Mouse (Mus musculus) brain, embryonic 14.5 days (tissue): ENCODE measurements at regions not wholly inside any gene's neighbourhood (a gene's known extent, or its start where the extent isn't known, plus 50 kb on each side); places are given as distances from the start of the nearest gene placed in this dataset.

Source experiments
- CTCF ChIP-seq: fragments of 200-500 bp; IDR thresholded peaks from 2 replicates; pipeline ENCODE4 v1.5.1; 2012; ENCODE audit warnings: inconsistent platforms, mild to moderate bottlenecking, moderate library complexity, borderline replicate concordance; ENCODE audit not compliant: insufficient read depth, insufficient read length; ENCODE audit errors: extremely low read depth
- POLR2A ChIP-seq: fragments of 200-500 bp; IDR thresholded peaks from 2 replicates; pipeline ENCODE4 v1.6.1; 2012; ENCODE audit warnings: mild to moderate bottlenecking, inconsistent platforms, borderline replicate concordance; ENCODE audit not compliant: poor library complexity, insufficient read depth, insufficient read length, severe bottlenecking; ENCODE audit errors: extremely low read depth

- no peak for TF ChIP-seq CTCF
- no peak for TF ChIP-seq POLR2A
Measured at GRCm38 (mm10) chr3:101164771-101165170, 54.7 kb upstream of the Ptgfrn start.
